Mouse (Mus musculus) neural tube, embryonic 11.5 days (tissue): ENCODE data around the gene Pex11g. TPM values are rescaled to one million over a fixed set of nuclear protein-coding genes. Genes with fewer than 3 reads are reported as not detected.

Source experiments
- ATAC-seq: fragments of 200-750 bp; cut with Nextera tagmentation; 2 replicates; pipeline ENCODE4 v1.8.0; 2017; ENCODE audit warnings: moderate number of reproducible peaks, mild to moderate bottlenecking, moderate TSS enrichment, moderate library complexity; ENCODE audit not compliant: insufficient read depth, low FRiP score, low TSS enrichment
- DNase-seq: peaks from one replicate; pipeline ENCODE4 v3.0.0-alpha.2; 2015; ENCODE audit warnings: low spot score
- H3K27ac ChIP-seq: fragments of 300-500 bp; sonication (generic); 2 replicates; pipeline ENCODE4 v1.5.1; 2014; ENCODE audit warnings: low read depth, mild to moderate bottlenecking, low read length
- H3K27me3 ChIP-seq: fragments of 300-500 bp; sonication (generic); 2 replicates; pipeline ENCODE4 v1.6.1; 2014; ENCODE audit warnings: mild to moderate bottlenecking, low read length, mixed read lengths; ENCODE audit not compliant: control insufficient read depth, insufficient read depth
- H3K36me3 ChIP-seq: fragments of 300-500 bp; sonication (generic); 2 replicates; pipeline ENCODE4 v1.6.1; 2014; ENCODE audit warnings: mild to moderate bottlenecking, low read length, moderate library complexity, mixed read lengths; ENCODE audit not compliant: control insufficient read depth, insufficient read depth
- H3K4me1 ChIP-seq: fragments of 300-500 bp; sonication (generic); 2 replicates; pipeline ENCODE4 v1.6.1; 2014; ENCODE audit warnings: low read length, mixed read lengths; ENCODE audit not compliant: control insufficient read depth, insufficient read depth
- H3K4me2 ChIP-seq: fragments of 300-500 bp; sonication (generic); 2 replicates; pipeline ENCODE4 v1.6.1; 2014; ENCODE audit warnings: low read depth, mild to moderate bottlenecking, moderate library complexity
- H3K4me3 ChIP-seq: fragments of 300-500 bp; sonication (generic); 2 replicates; pipeline ENCODE4 v1.5.1; 2014; ENCODE audit warnings: low read depth, low read length
- H3K9ac ChIP-seq: fragments of 300-500 bp; sonication (generic); 2 replicates; pipeline ENCODE4 v1.6.1; 2014; ENCODE audit warnings: mild to moderate bottlenecking, low read length
- H3K9me3 ChIP-seq: fragments of 300-500 bp; sonication (generic); 2 replicates; pipeline ENCODE4 v1.6.1; 2016; ENCODE audit warnings: low read length; ENCODE audit not compliant: control insufficient read depth
- WGBS: fragments of 180-500 bp; shearing (Covaris S2); extraction: QIAGEN DNeasy Blood & Tissue Kit; methylation state at CpG from one replicate; pipeline ENCODE4 v1.1.7; 2014; 5-methylcytosine and 5-hydroxymethylcytosine counted together
- polyA plus RNA-seq: library from polyadenylated mRNA; unstranded; fragments of >200 nt; fragmentation: Nextera tagmentation; extraction: Ambion mirVana; gene quantifications from 2 replicates; pipeline ENCODE4 v1.2.1, GENCODE M21; 2014

Gene Pex11g
- polyA plus RNA-seq, 1 experiment from 2014 or later = 2.9 TPM

DNA sequence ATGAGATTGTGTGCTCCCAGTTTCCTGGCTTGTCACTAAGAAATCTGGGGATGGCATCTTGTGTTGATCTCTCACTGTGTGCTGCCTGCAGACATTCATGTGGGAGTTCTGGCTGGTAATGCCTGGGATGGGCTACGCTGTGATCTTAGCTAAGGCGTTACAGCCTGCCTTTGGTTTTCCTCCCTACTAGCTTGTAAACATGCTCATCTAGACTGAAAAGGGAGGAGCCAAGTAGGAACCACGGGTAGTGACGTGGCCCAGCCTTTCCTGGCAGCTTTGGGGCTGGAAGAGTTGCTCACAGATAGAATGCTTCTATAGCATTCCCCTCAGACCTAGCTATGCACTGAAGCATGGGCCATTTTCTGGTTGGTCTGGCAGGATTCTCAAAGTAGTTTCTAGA, 34.7 kb upstream of the Pex11g start:
- ATAC-seq (no peak), DNase-seq (no peak)
- no peaks in the 10 kb centered on the region for H3K27me3 ChIP-seq
- no peak overlapping the region for H3K9ac ChIP-seq
- peaks cover 3% of the 10 kb centered on the region for H3K36me3 ChIP-seq
- 75% methylated on average over 4 of the region's 4 CpGs for WGBS
- H3K4me2 ChIP-seq = no peak overlapping the region
- H3K27ac ChIP-seq = no peak overlapping the region
- no peaks in the 10 kb centered on the region for H3K9me3 ChIP-seq
- H3K4me3 ChIP-seq = no peak overlapping the region
- H3K4me1 ChIP-seq = peaks cover 6% of the 10 kb centered on the region

DNA sequence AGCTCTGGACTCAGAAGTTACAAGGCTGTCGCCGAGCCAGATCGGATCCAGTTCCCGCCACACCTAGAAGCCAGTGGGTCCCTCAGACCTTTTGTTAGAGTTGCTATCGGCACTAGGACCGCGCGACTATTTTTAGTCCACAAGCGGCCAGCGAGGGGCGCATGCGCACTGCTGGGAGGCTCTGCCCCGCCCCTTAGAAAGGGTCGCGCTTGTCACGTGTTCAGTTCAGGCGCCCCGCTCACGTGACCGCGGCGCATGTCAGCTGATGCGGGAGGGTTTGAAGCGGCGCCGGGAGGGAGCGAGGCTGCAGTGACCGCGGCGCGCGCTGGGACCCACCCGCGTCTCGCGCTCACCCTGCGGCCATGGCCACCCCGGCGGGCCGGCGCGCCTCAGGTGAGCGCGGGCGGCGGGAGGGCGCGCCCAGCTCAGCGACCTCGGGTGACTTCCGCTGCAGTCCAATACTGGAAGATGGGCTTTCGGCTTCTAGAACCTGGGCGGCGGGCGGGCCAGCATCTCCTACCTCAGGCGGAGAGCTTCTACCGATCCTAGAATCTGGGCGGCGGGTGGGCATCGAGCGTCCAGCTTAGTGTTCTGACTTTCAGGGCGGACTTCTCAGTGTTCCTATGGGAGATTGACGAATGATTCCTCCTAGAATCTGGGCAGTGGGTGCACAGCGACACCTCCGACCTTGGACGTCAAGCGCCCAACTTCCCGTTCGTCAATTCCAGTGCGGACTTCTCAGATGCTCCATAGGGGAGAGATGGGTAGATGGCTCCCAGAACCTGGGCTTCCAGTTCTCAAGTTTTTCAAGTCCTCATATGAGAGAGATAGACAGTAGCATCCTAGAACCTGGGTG, 33.0 kb upstream of the Pex11g start, which contains the start of gene Mcoln1:
TSS of gene Mcoln1 (plus strand) at position 223 of the 856 bp plus-strand sequence.
- Histone ChIP-seq H3K4me2 (peak within 1 kb of the TSS; percentile 87), H3K9ac (peak within 1 kb of the TSS; percentile 73), H3K27ac (peak within 1 kb of the TSS; percentile 71), H3K9me3 (peaks cover 3% of the 10 kb centered on the region; the same call in 1 of the 2 replicates), H3K4me1 (peaks cover 6% of the 10 kb centered on the region), H3K36me3 (peaks cover 12% of the 10 kb centered on the region), H3K27me3 (no peaks in the 10 kb centered on the region), H3K4me3 (peak within 1 kb of the TSS; percentile 77)
- under 1% methylated on average over 70 of the region's 70 CpGs for whole genome bisulfite sequencing
- DNase-seq (peak; percentile 98), ATAC-seq (peak; percentile 89)

DNA sequence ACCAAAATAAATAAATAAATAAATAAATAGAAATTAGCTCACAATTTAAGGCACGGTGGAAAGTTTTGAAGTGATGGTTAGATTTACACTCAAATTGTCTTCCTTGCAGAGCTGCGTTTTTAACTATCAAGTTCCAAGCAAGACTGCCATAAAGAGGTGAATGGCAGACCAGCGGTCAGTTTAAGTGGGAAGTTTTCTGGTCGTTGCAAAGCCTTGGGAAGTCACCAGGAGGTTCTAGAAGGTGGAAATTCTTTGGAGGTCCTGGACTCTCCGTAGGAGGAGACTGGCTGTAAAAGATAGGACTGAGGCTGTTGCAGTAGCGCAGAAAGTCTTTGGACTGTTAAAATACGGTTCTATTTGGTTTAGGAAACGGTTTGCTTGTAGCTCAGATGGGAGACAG, 32.3 kb upstream of the Pex11g start:
- Histone ChIP-seq H3K27ac (peak overlapping the region; percentile 71), H3K27me3 (no peaks in the 10 kb centered on the region), H3K4me2 (peak overlapping the region; percentile 62), H3K36me3 (peaks cover 19% of the 10 kb centered on the region), H3K4me3 (peak overlapping the region; percentile 77), H3K4me1 (peaks cover 6% of the 10 kb centered on the region), H3K9me3 (peaks cover 5% of the 10 kb centered on the region; the same call in 1 of the 2 replicates), H3K9ac (peak overlapping the region; percentile 67)
- 9% methylated on average over 8 of the region's 8 CpGs for WGBS
- DNase-seq = no peak
- no peak; the same call in none of the 2 replicates for ATAC-seq

DNA sequence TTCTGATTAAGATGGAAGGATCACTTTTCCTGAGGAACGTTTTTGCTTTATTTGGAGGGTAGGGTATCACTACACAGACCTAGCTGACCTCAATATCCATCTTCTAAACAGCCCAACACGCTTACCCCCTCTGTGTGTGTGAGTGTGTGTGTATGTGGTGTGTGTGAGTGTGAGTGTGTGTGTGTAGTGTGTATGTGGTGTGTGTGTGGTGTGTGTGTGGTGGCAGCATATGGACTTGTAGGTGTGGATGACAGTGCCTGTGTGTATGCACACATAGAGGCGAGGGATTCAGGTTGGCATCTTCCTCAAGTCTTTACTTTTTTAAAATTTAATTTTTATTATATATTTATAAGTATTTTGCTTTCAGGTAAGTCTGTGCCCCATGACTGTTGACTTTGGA, 31.1 kb upstream of the Pex11g start:
- DNase-seq = no peak
- H3K4me1 ChIP-seq = peaks cover 6% of the 10 kb centered on the region
- no peak overlapping the region for H3K9ac ChIP-seq
- ATAC-seq = no peak
- no peaks in the 10 kb centered on the region for H3K27me3 ChIP-seq
- no peak overlapping the region for H3K4me3 ChIP-seq
- no peak overlapping the region for H3K27ac ChIP-seq
- 91% methylated on average over 3 of the region's 3 CpGs for WGBS
- no peak overlapping the region for H3K4me2 ChIP-seq
- peaks cover 5% of the 10 kb centered on the region; the same call in 1 of the 2 replicates for H3K9me3 ChIP-seq
- peaks cover 19% of the 10 kb centered on the region for H3K36me3 ChIP-seq

DNA sequence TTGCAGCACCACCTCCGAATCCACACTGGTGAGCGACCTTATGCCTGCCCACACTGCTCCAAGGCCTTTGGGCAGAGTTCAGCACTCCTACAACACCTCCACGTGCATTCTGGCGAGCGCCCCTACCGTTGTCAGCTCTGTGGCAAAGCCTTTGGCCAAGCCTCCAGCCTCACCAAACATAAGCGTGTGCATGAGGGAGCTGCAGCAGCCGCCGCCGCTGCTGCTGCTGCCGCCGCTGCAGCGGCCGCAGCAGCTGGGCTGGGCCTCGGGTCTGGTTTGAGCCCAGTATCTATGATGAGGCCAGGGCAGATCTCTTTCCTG, 28.9 kb upstream of the Pex11g start:
- peaks cover 5% of the 10 kb centered on the region; the same call in 1 of the 2 replicates for H3K9me3 ChIP-seq
- WGBS = 93% methylated on average over 15 of the region's 15 CpGs
- peaks cover 6% of the 10 kb centered on the region for H3K4me1 ChIP-seq
- no peak overlapping the region for H3K4me3 ChIP-seq
- DNase-seq (no peak), ATAC-seq (no peak)
- peaks cover 19% of the 10 kb centered on the region for H3K36me3 ChIP-seq
- H3K27me3 ChIP-seq = no peaks in the 10 kb centered on the region
- H3K9ac ChIP-seq = no peak overlapping the region
- H3K4me2 ChIP-seq = no peak overlapping the region
- H3K27ac ChIP-seq = no peak overlapping the region

DNA sequence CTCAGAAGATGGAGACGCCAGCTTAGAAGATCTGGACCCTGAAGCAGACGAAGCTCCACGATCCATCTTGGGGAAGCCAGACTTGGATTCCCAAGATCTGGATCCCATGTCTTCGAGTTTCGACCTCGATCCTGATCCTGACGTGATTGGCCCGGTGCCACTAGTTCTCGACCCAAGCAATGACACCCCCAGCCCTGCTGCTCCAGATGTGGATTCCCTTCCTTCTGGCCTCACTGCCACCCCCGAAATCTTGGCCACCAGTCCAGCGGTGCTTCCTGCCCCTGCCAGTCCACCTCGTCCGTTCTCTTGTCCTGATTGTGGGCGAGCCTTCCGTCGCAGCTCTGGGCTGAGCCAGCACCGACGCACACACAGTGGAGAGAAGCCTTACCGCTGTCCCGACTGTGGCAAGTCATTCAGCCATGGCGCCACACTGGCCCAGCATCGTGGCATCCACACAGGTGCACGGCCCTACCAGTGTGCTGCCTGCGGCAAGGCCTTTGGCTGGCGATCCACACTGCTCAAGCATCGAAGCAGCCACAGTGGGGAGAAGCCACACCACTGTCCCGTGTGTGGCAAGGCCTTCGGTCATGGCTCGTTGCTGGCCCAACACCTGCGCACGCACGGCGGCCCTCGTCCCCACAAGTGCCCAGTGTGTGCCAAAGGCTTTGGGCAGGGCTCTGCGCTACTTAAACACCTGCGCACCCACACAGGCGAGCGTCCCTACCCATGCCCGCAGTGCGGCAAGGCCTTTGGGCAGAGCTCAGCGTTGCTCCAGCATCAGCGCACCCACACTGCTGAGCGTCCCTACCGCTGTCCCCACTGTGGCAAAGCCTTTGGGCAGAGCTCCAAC, 28.3 kb upstream of the Pex11g start:
- H3K27ac ChIP-seq = no peak overlapping the region
- no peak overlapping the region for H3K4me3 ChIP-seq
- peaks cover under 1% of the 10 kb centered on the region; the same call in 1 of the 2 replicates for H3K4me1 ChIP-seq
- ATAC-seq (no peak), DNase-seq (no peak)
- H3K4me2 ChIP-seq = no peak overlapping the region
- peaks cover 5% of the 10 kb centered on the region; the same call in 1 of the 2 replicates for H3K9me3 ChIP-seq
- 97% methylated on average over 44 of the region's 44 CpGs for WGBS
- no peak overlapping the region for H3K9ac ChIP-seq
- no peaks in the 10 kb centered on the region for H3K27me3 ChIP-seq
- H3K36me3 ChIP-seq = peaks cover 19% of the 10 kb centered on the region

DNA sequence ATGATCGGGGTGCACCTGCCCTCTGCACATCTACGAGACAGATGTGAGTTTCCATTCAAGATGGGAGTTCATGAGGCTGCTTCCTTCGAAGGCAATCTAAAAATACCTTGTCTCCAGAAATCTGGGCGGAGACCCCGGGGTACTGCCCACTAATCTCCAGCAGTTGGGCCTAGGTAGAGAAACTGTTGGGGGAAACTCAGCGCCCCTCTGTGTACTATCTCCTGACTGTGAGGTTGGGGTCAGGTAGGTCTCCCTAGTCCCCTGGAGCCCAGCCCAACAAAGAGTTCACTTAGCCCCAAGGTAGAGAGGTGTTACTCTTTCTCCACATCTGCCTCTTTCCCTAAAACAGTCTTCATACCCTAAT, 26.3 kb upstream of the Pex11g start:
- peak overlapping the region; percentile 61 for H3K4me3 ChIP-seq
- WGBS = 53% methylated on average over 6 of the region's 6 CpGs
- H3K27me3 ChIP-seq = no peaks in the 10 kb centered on the region
- DNase-seq (no peak), ATAC-seq (no peak)
- no peaks in the 10 kb centered on the region for H3K4me1 ChIP-seq
- peak overlapping the region; percentile 61 for H3K4me2 ChIP-seq
- peaks cover 5% of the 10 kb centered on the region; the same call in 1 of the 2 replicates for H3K9me3 ChIP-seq
- peak overlapping the region; percentile 81 for H3K9ac ChIP-seq
- no peak overlapping the region for H3K27ac ChIP-seq
- peaks cover 19% of the 10 kb centered on the region for H3K36me3 ChIP-seq

DNA sequence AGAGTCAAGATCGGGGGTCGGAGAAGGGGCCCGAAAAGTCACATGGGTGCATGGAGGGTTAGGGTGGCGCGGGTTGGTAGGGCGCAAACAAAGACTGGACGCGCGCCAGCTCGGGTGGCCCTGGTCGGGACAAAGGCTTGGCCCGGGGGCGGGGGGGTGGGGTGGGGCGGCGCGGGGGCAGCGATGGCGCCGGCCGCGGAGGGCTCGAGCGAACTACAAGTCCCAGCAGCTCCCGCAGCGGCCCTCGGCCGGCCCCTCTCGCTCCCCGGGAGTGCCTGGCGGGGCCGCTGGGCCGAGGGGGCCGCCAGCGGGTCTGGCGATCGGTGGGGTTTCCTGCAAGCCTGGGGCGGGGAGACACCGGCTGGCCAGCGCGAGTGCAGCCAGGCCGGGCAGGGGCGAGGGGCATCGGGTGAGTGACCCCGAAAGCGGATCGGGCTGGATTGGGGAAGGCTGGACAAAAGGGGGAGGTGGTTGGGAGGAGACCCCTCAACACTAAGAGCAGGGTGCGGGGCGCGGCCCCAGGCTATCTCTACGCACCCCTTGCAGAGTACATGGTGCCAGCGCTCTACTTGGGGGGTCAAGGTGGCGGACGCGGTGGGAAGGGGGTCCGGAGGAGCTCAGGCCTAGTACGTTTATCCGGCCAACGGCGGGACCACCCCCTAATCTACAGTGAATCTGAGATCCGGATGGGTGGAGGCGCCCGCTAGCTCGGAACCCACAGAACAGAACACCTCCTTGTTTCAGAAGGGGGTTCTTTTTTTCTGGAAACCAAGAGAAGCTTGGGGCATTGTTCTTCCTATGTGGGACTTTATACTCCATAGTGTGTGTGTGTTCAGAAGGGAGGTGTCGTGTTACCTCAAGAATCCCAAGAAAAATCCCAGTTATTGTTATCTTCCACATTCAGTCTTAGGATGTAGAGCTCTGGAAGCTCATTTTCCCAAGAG, 25.7 kb upstream of the Pex11g start, which contains the start of gene Zfp358:
TSS of gene Zfp358 (plus strand) at position 238 of the 944 bp plus-strand sequence.
- Histone ChIP-seq H3K9me3 (peaks cover 5% of the 10 kb centered on the region; the same call in 1 of the 2 replicates), H3K9ac (peak within 1 kb of the TSS; percentile 81), H3K36me3 (peaks cover 19% of the 10 kb centered on the region), H3K4me1 (no peaks in the 10 kb centered on the region), H3K27ac (peak within 1 kb of the TSS; percentile 3), H3K4me2 (peak within 1 kb of the TSS; percentile 61), H3K27me3 (no peaks in the 10 kb centered on the region), H3K4me3 (peak within 1 kb of the TSS; percentile 61)
- DNase-seq = peak; percentile 89
- ATAC-seq = peak; percentile 93
- under 1% methylated on average over 52 of the region's 64 CpGs for WGBS
